Mouse (Mus musculus) hindbrain, embryonic 13.5 days (tissue): ENCODE measurements at regions not wholly inside any gene's neighbourhood (a gene's known extent, or its start where the extent isn't known, plus 50 kb on each side); places are given as distances from the start of the nearest gene placed in this dataset.

ENCODE experiments used
- ATAC-seq: fragments of 200-750 bp; cut with Nextera tagmentation; 2 replicates; pipeline ENCODE4 v1.8.0; 2017; ENCODE audit warnings: moderate TSS enrichment; ENCODE audit not compliant: low FRiP score
- H3K27ac ChIP-seq: fragments of 300-500 bp; sonication (generic); 2 replicates; pipeline ENCODE4 v1.5.1; 2015; ENCODE audit warnings: inconsistent platforms, mild to moderate bottlenecking, moderate library complexity
- H3K27me3 ChIP-seq: fragments of 300-500 bp; sonication (generic); 2 replicates; pipeline ENCODE4 v1.6.1; 2015; ENCODE audit warnings: mild to moderate bottlenecking, inconsistent platforms
- H3K36me3 ChIP-seq: fragments of 300-500 bp; sonication (generic); 2 replicates; pipeline ENCODE4 v1.6.1; 2015; ENCODE audit warnings: mild to moderate bottlenecking, inconsistent platforms
- H3K4me1 ChIP-seq: fragments of 300-500 bp; sonication (generic); replicated peaks from 2 replicates; pipeline ENCODE4 v1.6.1; 2015; ENCODE audit warnings: inconsistent platforms
- H3K4me2 ChIP-seq: fragments of 300-500 bp; sonication (generic); 2 replicates; pipeline ENCODE4 v1.6.1; 2015; ENCODE audit warnings: inconsistent platforms, mild to moderate bottlenecking, moderate library complexity
- H3K4me3 ChIP-seq: fragments of 300-500 bp; sonication (generic); 2 replicates; pipeline ENCODE4 v1.5.1; 2015; ENCODE audit warnings: mild to moderate bottlenecking, inconsistent platforms
- H3K9ac ChIP-seq: fragments of 300-500 bp; sonication (generic); 2 replicates; pipeline ENCODE4 v1.6.1; 2015; ENCODE audit warnings: mild to moderate bottlenecking, inconsistent platforms
- H3K9me3 ChIP-seq: fragments of 300-500 bp; sonication (generic); 2 replicates; pipeline ENCODE4 v1.6.1; 2016; ENCODE audit warnings: inconsistent platforms
- WGBS: fragments of 180-500 bp; shearing (Covaris S2); methylation state at CpG from one replicate; pipeline ENCODE4 v1.1.7; 2015; 5-methylcytosine and 5-hydroxymethylcytosine counted together

- Histone ChIP-seq H3K36me3 (no peaks in the 10 kb centered on the region), H3K4me1 (no peaks in the 10 kb centered on the region), H3K4me3 (no peak overlapping the region), H3K27me3 (no peaks in the 10 kb centered on the region), H3K9ac (no peak overlapping the region), H3K4me2 (no peak overlapping the region), H3K9me3 (no peaks in the 10 kb centered on the region), H3K27ac (no peak overlapping the region)
- no peak for ATAC-seq
- WGBS: 89% methylated on average over 2 of the region's 2 CpGs
Measured at GRCm38 (mm10) chr10:98695371-98695725, 218.9 kb upstream of the Atp2b1 start.

GRCm38 (mm10) chr10:98697866-98698265 is 216.3 kb upstream of the Atp2b1 start:
- Histone ChIP-seq H3K4me2 (no peak overlapping the region), H3K27me3 (no peaks in the 10 kb centered on the region), H3K4me3 (no peak overlapping the region), H3K4me1 (no peaks in the 10 kb centered on the region), H3K9me3 (no peaks in the 10 kb centered on the region), H3K9ac (no peak overlapping the region), H3K36me3 (no peaks in the 10 kb centered on the region), H3K27ac (no peak overlapping the region)
- ATAC-seq: no peak
- WGBS: 77% methylated on average over 4 of the region's 4 CpGs

- Histone ChIP-seq H3K27ac (no peak overlapping the region), H3K36me3 (no peaks in the 10 kb centered on the region), H3K9me3 (no peaks in the 10 kb centered on the region), H3K4me1 (no peaks in the 10 kb centered on the region), H3K4me3 (no peak overlapping the region), H3K9ac (no peak overlapping the region), H3K4me2 (no peak overlapping the region), H3K27me3 (no peaks in the 10 kb centered on the region)
- 94% methylated on average over 4 of the region's 4 CpGs for WGBS
- ATAC-seq: no peak
Measured at GRCm38 (mm10) chr10:98699579-98699978, 214.6 kb upstream of the Atp2b1 start.

DNA sequence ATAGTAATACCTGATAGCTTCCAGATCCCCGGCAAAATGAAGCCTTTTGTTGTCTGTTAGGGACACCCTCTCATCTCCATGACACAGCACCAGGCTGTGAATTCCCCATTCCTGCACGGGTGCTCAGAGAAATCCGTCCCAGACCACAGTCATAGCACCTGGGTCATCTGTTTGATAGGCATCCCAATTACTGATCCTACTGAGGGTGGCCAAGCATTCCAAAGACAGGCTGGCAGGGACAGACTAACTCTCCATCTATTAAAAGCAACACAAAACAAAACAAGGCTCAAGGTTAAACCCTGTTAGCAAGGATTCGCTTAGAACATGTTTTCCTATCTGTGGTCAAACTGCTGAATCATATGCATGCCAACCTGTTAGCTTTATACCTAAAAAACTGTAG is 213.8 kb upstream of the Atp2b1 start:
- Histone ChIP-seq H3K27ac (no peak overlapping the region), H3K9me3 (no peaks in the 10 kb centered on the region), H3K36me3 (no peaks in the 10 kb centered on the region), H3K4me1 (no peaks in the 10 kb centered on the region), H3K4me2 (no peak overlapping the region), H3K27me3 (no peaks in the 10 kb centered on the region), H3K9ac (no peak overlapping the region), H3K4me3 (no peak overlapping the region)
- 76% methylated on average over 4 of the region's 4 CpGs for WGBS
- no peak for ATAC-seq

DNA sequence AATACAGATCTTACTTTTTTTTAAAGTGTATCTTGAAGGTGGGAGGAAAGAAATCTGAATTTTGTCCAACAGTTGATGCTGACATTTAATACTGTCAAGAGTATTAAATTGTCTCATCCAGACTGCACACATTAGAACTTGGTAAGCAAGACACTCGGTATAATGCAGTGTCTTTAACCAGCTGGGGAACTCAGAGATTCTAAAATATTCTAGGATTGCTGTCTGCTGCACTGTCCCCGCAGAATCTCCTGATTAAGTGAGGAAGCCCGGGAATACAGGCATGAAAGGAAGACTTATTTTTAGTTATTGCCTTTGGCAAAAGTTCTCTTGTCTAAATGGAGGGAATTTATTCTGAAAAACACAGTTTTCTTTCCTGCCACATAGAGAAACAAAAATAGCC is 212.9 kb upstream of the Atp2b1 start:
- H3K36me3 ChIP-seq: no peaks in the 10 kb centered on the region
- H3K27ac ChIP-seq: no peak overlapping the region
- no peaks in the 10 kb centered on the region for H3K27me3 ChIP-seq
- H3K4me2 ChIP-seq: no peak overlapping the region
- H3K4me3 ChIP-seq: no peak overlapping the region
- no peaks in the 10 kb centered on the region for H3K9me3 ChIP-seq
- no peak for ATAC-seq
- H3K4me1 ChIP-seq: no peaks in the 10 kb centered on the region
- 80% methylated on average over 3 of the region's 3 CpGs for WGBS
- no peak overlapping the region for H3K9ac ChIP-seq

DNA sequence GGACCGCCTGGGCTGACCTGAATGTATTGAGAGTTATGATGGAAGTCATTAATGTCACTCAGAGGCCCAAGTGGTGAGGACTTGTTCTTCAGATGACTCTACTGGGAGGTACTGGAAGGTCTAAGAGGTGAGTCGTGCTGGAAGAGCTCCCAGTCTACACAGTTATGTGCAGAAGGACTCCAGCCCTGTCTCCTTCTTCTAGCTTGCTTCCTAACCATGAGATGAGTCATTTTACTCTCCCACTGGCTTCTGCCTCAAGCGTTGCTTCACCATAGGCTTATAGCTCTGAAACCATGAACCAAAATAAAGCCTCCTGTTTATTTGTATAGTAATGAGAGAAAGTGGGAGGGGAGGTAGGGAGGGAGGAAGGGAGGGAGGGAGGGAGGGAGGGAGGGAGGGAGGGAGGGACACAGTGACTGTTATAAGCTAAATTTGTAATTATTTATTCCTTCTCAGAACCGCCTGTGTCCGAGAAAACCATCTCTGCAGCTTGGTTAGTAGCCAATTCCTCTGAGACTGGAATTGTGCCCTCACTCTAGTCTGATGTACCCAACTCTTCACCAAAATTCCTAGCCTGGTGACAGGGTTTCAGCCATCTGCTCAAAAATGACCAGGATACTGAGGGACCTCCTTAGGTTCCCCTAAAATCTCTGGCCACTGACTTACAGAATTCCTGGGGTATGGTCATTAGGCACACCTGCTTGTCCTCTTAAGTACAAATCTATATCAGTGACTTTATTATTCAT is 211.6 kb upstream of the Atp2b1 start:
- Histone ChIP-seq H3K27ac (no peak overlapping the region), H3K4me3 (no peak overlapping the region), H3K4me1 (no peaks in the 10 kb centered on the region), H3K9ac (no peak overlapping the region), H3K4me2 (no peak overlapping the region), H3K9me3 (no peaks in the 10 kb centered on the region), H3K36me3 (no peaks in the 10 kb centered on the region), H3K27me3 (no peaks in the 10 kb centered on the region)
- ATAC-seq: no peak
- 84% methylated on average over 5 of the region's 5 CpGs for WGBS

DNA sequence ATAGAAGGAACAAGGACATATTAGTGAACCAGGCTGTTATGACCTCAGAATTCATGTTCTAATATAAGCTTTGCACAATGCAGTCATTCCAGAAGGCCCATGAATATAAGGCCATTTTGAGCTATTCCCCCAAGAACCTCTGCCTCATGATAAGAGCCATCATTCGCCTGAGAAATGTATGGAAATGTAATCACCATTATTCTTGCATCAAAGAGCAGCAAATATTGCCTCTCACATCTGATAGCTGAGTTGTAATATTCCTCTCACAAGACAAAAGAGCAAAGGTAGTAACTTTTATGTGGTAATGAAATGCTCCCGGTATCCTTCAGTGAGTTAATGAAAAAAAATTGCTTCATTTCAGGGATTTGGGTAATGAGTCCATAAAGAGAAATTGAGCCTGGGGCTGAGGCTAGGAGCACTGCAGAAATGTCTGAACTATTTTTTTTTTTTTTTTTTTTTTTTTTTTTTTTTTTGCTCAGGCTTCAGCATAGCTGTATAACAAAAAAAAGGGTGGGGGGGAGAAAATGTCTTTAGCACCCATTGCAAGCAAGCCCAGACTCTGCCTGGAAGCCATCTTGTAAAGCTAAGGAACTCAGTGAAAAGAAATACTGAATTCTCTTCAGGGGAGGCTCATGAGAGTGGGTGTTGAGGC is 210.4 kb upstream of the Atp2b1 start:
- H3K9ac ChIP-seq: no peak overlapping the region
- H3K9me3 ChIP-seq: no peaks in the 10 kb centered on the region
- no peaks in the 10 kb centered on the region for H3K4me1 ChIP-seq
- 55% methylated on average over 2 of the region's 2 CpGs for WGBS
- no peak overlapping the region for H3K4me2 ChIP-seq
- H3K27ac ChIP-seq: no peak overlapping the region
- no peak; the same call in 1 of the 2 replicates for ATAC-seq
- no peaks in the 10 kb centered on the region for H3K36me3 ChIP-seq
- no peaks in the 10 kb centered on the region for H3K27me3 ChIP-seq
- no peak overlapping the region for H3K4me3 ChIP-seq

GRCm38 (mm10) chr10:98704559-98704958 is 209.6 kb upstream of the Atp2b1 start:
- no peaks in the 10 kb centered on the region for H3K36me3 ChIP-seq
- no peaks in the 10 kb centered on the region for H3K27me3 ChIP-seq
- no peak overlapping the region for H3K9ac ChIP-seq
- H3K27ac ChIP-seq: no peak overlapping the region
- no peak for ATAC-seq
- no peak overlapping the region for H3K4me3 ChIP-seq
- no peaks in the 10 kb centered on the region for H3K4me1 ChIP-seq
- no peak overlapping the region for H3K4me2 ChIP-seq
- no peaks in the 10 kb centered on the region for H3K9me3 ChIP-seq
- 89% methylated on average over 6 of the region's 6 CpGs for WGBS

DNA sequence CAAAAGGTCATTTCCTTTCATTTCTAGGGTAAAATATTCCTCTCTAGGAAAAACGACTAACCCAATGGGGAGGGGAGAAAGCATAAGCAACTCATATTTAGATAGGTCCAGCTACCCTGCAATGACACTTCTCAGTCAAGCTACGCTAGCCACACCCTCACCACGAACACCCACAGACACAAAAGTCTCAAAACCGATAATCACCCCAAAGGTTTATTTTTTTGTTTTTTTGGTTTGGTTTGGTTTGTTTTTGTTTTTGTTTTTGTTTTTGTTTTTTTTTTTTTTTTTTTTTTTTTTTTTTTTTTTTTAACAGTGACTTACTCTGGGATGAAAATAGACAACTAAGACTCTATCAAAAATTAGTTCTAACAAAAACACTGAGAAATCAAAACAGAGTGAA is 196.3 kb upstream of the Atp2b1 start:
- H3K27ac ChIP-seq: no peak overlapping the region
- no peaks in the 10 kb centered on the region for H3K27me3 ChIP-seq
- no peak overlapping the region for H3K4me2 ChIP-seq
- H3K4me3 ChIP-seq: no peak overlapping the region
- no peaks in the 10 kb centered on the region for H3K9me3 ChIP-seq
- H3K4me1 ChIP-seq: no peaks in the 10 kb centered on the region
- 90% methylated on average over 4 of the region's 4 CpGs for WGBS
- H3K36me3 ChIP-seq: no peaks in the 10 kb centered on the region
- no peak overlapping the region for H3K9ac ChIP-seq
- ATAC-seq: no peak

DNA sequence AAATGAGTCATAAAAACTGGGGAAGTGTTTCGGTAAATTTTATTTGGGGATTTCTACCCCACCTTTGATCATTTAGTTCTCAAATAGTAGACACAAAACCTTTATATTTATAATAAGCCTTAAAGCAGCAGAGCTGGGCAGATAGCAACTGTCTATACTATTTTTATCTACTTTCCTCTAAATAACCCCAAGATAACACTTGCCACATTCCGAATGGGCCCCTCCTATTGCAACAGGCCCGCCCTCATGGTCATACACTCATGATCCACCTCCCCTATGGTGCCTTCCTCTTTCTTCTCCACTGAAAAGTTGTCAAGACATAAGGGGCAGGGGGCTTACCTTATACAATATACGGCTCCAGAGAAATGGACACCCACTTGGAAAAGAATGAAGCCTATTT is 195.5 kb upstream of the Atp2b1 start:
- no peaks in the 10 kb centered on the region for H3K27me3 ChIP-seq
- 94% methylated on average over 4 of the region's 4 CpGs for WGBS

DNA sequence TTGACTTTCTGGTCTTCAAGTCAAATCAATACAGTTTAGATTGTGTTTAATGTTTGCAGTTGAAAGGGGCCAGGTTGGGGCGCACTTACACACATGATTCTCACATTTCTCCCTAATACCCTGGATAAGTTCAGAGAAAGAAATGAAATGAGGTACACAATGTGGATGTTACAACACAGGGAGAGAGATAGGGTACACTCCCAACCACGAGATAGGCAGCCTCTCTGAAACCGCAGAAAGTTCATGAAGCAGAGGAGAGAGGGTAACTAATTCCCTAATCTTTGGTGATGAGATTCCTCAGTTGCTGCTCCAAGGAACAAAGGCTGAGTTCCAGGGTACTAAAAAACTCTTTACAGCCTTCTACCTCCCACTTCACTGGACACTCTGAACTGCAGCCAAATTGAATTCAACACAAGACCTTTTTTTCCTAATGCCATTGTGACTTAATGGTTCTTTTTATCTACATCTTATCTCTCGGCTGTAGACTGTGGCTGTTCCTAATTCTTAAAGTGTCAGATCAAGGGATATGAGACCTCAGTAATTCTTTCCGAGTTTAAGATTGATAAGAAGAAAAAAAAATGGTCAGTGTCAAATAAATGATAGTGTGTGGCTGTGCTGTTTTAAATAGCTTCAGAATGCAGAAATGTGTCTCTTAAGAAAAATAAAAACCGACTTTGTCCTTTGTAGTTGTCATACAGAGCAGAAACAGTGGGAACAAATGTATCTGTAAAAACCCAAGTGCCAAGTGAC is 193.8 kb upstream of the Atp2b1 start:
- H3K27me3 ChIP-seq: no peaks in the 10 kb centered on the region
- WGBS: 62% methylated on average over 6 of the region's 6 CpGs
- no peak overlapping the region for H3K4me3 ChIP-seq
- no peaks in the 10 kb centered on the region for H3K36me3 ChIP-seq
- H3K4me1 ChIP-seq: no peaks in the 10 kb centered on the region
- ATAC-seq: no peak
- no peak overlapping the region for H3K27ac ChIP-seq
- no peaks in the 10 kb centered on the region for H3K9me3 ChIP-seq
- no peak overlapping the region for H3K9ac ChIP-seq
- H3K4me2 ChIP-seq: no peak overlapping the region

More for the DNA sequence above, 195.5 kb upstream of the Atp2b1 start:
- Histone ChIP-seq H3K9me3 (no peaks in the 10 kb centered on the region), H3K9ac (no peak overlapping the region), H3K4me2 (no peak overlapping the region), H3K4me1 (no peaks in the 10 kb centered on the region), H3K36me3 (no peaks in the 10 kb centered on the region), H3K27ac (no peak overlapping the region), H3K4me3 (no peak overlapping the region)
- no peak for ATAC-seq

DNA sequence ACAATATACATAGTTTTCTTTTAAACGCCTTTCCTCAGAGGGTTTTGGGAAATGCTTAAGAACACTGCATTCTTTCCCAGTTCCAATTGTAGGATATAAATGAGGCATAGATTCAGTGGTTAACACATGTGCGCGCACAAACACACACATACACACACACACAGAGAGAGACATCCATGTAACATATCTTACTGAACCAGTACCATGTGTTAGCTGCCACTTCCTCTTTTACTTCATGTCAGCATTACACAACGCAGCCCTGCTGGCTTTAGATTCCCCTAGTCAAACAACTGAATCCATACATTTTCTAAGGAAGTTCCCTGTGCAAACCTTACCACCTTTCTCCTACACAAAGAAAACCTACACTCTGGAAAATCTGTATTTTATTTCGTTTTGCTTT is 189.1 kb upstream of the Atp2b1 start:
- Histone ChIP-seq H3K4me1 (no peaks in the 10 kb centered on the region), H3K9ac (no peak overlapping the region)
- WGBS: 88% methylated on average over 5 of the region's 5 CpGs

DNA sequence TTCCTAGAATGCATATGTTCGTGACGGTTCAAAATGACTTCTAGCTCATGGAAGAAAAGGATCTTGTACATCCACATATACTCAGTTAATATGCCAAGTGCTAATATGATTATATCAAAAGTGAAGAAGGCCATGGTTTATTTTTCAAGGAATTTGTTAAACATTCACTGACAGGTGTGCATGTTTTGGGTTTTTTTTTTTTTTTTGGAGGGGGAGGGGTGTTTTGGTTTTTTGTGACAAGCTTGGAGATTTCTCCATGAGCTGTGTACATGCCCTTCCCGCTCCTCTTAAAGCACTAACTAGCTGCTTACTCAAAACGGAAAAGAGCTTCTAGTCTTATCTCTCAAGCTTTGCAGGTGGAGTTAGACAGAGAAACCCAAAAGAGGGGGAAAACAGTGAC is 187.1 kb upstream of the Atp2b1 start:
- Histone ChIP-seq H3K36me3 (no peaks in the 10 kb centered on the region), H3K9me3 (no peaks in the 10 kb centered on the region), H3K4me2 (no peak overlapping the region), H3K27ac (no peak overlapping the region), H3K27me3 (no peaks in the 10 kb centered on the region), H3K4me1 (no peaks in the 10 kb centered on the region), H3K9ac (no peak overlapping the region), H3K4me3 (no peak overlapping the region)
- 89% methylated on average over 4 of the region's 4 CpGs for WGBS
- no peak for ATAC-seq

More for the DNA sequence above, 189.1 kb upstream of the Atp2b1 start:
- Histone ChIP-seq H3K36me3 (no peaks in the 10 kb centered on the region), H3K4me2 (no peak overlapping the region), H3K4me3 (no peak overlapping the region), H3K27ac (no peak overlapping the region), H3K9me3 (no peaks in the 10 kb centered on the region), H3K27me3 (no peaks in the 10 kb centered on the region)
- ATAC-seq: no peak
